Mouse (Mus musculus) megakaryocyte progenitor cell, adult 5-6 weeks (primary cell): ENCODE results near the gene Tmem175. TPM values are rescaled to one million over a fixed set of nuclear protein-coding genes. Genes with fewer than 3 reads are reported as not detected.
"Not testable (repeated sequence)": the region's sequence is repeated elsewhere in the genome, so short reads cannot be mapped to it uniquely, and the experiment has no call there.

Experiments used
- ATAC-seq: replicated peaks from 2 replicates; pipeline ENCODE4 v1.8.0; 2016; ENCODE audit warnings: mild to moderate bottlenecking, moderate TSS enrichment, inconsistent platforms; ENCODE audit not compliant: poor library complexity
- total RNA-seq, 2 experiments: library from RNA; stranded (forward) in 1 of 2; stranded (reverse) in 1 of 2; fragments of 157-497, 149-512 nt in 1 of 2; fragments of 200-1000 nt in 1 of 2; gene quantifications; 2 replicates each; pipeline versions ENCODE4 v1.2.3 to v1.2.4; 2015 to 2017

Gene Tmem175
- total RNA-seq (2015) (22.9 and 28.7 TPM in 2 replicates), total RNA-seq (2017) (13.4 and 13.8 TPM in 2 replicates)

DNA sequence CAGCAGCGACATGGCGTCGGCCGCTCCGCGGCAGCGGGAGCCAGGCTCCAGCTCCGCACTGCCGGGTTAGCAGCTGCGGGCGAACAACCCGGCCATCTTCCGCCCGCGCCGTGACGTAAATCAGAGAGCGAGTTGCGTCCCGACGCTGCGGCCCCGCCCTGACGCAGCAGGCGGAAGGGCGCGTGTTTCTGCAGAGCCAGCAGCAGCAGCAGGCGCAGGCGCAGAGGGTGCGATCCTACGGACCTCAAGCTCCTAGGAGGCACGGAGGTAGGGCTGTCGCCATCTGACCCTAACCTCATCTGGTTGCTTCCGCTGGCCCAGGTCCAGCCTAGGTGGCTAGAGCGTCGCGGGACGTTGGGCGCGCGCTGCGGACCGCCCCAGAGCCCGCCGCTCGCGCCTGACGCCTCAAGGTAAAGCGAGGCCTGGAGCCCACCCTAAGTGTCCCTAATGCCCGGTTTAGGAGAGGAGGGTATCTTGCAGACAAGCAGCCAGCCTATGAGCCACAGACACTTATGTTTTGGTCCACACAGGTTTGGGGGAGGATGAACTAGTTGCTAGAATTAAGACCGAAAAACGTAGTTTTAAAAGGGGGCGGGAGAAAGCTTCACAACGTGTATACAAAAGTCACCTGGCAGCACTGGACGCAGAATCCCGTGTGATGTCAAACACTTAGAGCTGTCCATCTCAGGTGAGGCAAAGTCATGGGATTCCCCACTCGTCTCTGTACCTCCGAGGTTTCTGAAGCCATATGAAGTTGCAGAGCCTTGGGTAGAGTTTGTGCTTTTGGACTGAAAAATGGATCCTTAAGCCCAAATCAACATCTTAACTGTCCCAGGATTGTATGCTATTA is at the start of gene Tmem175, which contains the start of gene Gak:
Gene Tmem175 (plus strand): TSS at position 137 of the 850 bp plus-strand sequence.
Gene Gak (minus strand): TSS at position 122 of the 850 bp plus-strand sequence.
- ATAC-seq = peak; percentile 89

GRCm38 (mm10) chr5:108581361-108581891 is 48.1 kb upstream of the Tmem175 start:
- ATAC-seq = no peak

DNA sequence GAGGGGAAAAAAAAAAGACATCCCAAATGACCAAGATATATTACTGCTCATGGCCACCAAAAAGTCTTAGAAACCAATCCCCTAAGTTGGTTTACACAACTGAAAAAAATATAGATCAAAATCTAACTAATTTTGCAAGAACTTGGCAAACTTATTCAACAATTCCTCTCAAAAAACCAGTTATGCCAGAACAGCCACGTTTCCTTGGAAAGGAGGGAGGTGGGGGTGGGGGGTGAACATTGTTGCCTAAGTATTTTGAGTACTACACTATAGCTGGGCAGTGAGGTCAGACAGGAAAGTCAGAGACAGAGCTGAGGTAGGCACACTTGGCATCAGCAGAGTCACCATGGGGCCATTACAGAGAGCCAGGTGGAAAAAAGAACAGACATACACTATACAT is 29.6 kb upstream of the Tmem175 start:
- no peak for ATAC-seq

- 0 out of 2 replicates have a peak, but pooled peaks have one; percentile 14 for ATAC-seq
These were observed 27.0 kb upstream of the Tmem175 start for GRCm38 (mm10) chr5:108602537-108602936.

DNA sequence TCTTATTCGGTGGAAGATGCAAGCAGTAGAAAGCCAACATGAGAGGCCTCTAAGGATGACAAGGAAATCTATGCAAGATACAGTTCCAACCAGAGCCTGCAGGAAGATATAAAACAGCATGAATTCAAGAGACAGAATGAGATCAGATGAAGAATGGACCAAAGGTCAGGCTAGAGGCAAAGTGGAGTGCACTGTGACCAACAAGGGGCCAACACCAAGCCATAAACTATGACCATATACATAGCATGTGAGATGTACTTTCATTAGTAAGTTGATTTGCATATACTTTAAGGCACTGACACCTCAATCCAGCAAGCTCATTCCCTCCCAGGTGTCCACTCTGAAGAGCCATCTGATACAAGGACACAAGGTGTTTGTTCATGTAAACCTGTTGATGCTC is 19.1 kb upstream of the Tmem175 start:
- ATAC-seq = no peak

- ATAC-seq = no peak
These were observed 7.7 kb upstream of the Tmem175 start for GRCm38 (mm10) chr5:108621870-108622269.

DNA sequence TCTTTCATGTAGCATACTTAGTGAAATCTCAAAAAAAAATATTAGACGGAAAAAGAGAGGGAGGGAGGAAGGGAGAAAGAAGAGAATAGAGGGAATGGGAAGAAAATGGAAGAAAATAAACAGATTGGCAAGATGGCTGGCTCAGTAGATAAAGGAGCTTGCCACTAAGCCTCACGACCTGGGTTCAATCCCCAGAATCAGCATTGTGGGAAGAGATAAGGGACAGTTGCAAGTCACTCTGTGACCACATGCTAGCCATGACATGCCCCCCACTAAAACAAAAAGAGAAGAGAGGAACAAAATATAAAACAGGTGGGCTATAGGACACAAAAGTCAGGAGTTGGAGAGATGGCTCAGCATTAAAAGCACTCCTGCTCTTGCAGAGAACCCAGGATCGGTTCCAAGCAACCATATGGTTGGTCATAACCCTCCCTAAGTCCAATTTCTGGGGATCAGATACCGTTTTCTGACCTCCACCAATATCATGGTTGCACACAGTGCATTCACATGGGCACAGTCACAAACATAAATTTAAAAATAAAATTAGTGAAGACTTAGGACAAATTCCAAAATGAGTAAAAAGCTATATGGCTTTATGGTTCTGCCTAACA is 3.4 kb upstream of the Tmem175 start:
- no peak for ATAC-seq

DNA sequence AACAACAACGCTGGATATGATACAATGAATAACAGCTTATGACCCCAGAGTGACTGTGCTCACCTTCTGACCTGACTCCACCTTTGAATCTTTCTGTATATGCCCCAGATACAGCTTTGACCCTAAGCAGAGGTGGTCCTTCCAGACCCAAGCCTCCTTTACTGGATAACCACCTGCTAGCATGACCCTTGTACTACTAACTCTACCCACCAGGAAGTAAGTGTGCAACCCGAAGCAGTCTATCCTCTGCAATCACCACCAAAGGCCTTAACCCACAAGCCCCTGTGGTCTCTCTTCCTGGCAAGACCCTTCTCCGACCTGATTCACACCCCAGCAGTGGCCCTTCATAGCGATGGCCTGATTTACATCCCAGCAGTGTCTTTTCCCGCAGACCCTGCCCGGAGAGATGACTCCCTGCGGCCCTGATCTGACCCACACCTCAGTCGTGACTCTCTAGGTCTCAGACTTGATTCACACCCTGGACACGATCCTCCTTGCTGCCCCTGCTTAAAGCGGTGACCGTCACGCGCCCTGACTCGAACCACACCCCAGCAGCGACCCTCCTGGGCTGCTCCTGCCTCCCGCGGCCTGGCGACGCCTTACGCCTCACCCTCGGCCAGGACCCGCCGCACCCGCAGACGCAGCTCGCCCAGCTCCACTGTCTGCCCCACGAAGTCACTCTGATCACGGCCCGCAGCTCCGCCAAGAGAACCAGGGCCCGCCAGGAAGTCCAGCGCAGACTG is 508 bp upstream of the Tmem175 start:
- ATAC-seq = peak; percentile 45

DNA sequence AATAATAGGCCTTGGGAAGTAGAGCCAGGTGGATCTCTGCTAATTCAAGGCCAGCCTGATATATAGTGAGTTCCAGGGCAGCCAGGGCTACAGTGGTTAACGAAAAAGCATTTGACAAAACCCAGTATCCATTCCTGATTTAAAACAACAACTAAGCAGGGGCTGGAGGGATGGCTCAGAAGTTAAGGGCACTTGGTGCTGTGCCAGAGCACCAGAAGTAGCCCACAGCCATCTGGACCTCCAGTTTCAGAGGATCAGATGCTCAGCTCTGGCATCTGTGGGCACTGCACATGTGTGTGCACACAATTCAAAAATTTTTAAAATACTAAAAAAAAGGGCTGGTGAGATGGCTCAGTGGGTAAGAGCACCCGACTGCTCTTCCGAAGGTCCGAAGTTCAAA is 4.1 kb downstream of the Tmem175 start:
- ATAC-seq = no peak

GRCm38 (mm10) chr5:108634088-108634487 is 4.5 kb downstream of the Tmem175 start:
- ATAC-seq = not testable (repeated sequence)

- ATAC-seq = peak; percentile 89
These were observed 6.6 kb downstream of the Tmem175 start for GRCm38 (mm10) chr5:108636172-108636571.

DNA sequence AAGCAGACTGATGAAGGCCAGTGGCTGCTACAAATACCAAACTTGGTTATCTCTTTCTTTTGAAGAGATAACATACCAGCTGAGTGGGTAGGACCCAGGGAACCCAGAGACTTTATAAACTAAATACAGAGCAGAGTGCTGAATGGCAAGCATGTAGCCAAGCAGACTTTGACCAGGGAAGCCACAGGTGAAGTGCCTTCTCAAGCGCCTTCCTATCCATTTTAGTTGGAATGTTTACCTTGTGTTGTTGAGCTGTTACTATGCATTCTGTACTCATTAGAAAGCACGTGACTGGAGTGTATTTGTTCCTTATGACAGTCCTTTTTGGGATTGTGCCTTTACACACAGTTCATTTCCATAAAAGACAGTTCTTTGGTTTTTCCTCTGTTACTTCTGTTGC is 14.1 kb downstream of the Tmem175 start:
- no peak for ATAC-seq

DNA sequence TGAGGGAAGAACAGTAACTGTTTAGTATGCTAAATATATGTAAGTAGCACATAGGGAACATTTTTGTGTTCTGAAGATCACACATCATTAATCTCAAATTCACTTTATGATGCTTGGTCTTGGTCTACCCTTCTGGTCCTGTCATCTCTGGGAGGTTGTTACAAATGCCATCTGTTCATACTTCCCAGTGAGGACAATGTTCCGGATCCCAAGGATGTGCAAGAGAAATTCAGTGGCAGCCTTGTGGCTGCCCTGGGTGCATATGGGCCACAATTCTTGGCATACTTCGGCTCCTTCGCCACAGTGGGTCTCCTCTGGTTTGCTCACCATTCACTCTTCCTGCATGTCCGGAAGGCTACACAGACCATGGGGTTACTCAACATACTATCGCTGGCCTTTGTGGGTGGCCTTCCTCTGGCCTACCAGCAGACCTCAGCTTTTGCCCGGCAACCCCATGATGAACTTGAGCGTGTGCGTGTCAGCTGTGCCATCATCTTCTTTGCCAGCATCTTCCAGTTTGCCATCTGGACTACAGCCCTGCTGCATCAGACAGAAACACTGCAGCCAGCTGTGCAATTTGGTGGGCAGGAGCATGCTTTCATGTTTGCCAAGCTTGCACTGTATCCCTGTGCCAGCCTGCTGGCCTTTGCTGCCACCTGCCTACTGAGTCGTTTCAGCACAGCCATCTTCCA is 16.2 kb downstream of the Tmem175 start:
- ATAC-seq = no peak

DNA sequence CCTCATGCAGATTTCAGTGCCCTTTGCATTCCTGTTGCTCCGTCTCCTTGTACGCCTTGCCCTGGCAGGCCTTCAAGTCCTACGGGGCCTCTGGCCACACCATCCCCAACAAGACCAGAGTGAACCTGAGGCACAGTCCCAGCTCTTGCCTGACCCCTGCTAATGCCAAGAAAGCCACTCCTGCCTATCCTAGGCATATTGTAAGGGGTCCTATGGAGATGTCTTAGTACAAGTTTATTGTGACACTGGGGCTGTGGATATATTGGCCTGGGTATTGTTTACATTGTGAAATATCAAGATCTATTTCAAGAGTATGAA is 16.7 kb downstream of the Tmem175 start:
- no peak for ATAC-seq

- no peak for ATAC-seq
These were observed 17.7 kb downstream of the Tmem175 start for GRCm38 (mm10) chr5:108647311-108647710.

DNA sequence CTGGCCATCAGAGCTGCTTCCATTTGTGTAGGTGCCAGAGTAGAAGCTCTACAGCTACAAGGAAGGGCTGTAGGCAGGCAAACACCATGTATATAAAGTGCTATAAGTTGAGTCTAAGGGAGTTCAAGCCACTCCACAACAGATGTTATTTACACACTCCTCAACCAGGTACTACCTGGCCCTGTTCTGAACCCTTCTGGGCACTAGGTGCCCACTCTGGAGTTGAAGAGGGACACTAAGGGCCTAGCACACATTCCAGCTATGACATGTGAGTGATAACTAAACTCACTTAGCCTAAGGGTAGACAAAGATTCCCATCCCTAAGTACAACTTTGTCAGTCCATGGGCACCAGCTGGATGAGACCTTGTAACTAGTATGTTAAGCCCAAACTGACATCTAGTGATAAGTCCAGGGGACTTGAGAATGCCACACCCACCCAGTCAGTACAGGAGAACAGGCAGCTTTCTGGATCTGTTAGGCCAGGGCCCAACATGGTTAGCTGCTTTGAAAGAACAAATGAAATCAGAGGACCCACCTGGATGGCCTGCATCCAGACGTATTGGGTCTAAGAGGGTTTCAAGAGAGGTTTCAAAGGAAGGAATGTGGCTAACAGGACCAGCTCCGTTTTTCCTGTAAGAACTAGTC is 18.4 kb downstream of the Tmem175 start:
- no peak for ATAC-seq

- no peak for ATAC-seq
These were observed 19.5 kb downstream of the Tmem175 start for GRCm38 (mm10) chr5:108648937-108649576.

DNA sequence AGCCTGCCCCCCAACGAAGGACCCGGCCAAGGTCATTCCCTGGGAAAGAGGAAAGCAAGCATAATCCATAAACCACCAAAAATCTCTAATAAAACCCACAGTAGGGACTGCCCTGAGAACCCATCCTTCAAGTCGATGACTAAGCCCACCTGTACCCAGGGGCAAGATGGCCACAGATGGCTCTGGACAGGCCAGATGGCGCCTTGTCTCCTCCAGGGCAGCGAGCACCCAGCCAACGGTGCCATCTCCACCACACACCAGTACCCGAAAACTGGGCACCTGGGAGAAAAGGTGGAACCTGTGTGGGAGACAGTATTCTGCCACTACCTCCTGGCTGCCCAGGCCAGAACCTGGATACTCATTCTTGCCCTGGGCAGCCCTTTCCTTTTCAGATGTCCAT is 20.8 kb downstream of the Tmem175 start:
- ATAC-seq = no peak

- ATAC-seq = no peak
These were observed 21.7 kb downstream of the Tmem175 start for GRCm38 (mm10) chr5:108651136-108651720.
